8 mouse cellular contexts compared by ENCODE assay signal in genomic region chr15:103163182-103163919, GRCm38 (mm10). TPM values are rescaled to one million over a fixed set of nuclear protein-coding genes. Genes with fewer than 3 reads are reported as not detected.
DNase-seq lines count a peak whose midpoint lies in the region; ATAC-seq and TF ChIP-seq lines count a peak whose summit lies in the region.

No protein-coding gene starts in this region.

- H3K9ac ChIP-seq in forebrain, embryonic 12.5 days, result peak overlapping the region; percentile 59
- peak overlapping the region; percentile 48 for H3K9ac ChIP-seq in heart, postnatal 0 days (replicated peaks; ENCODE audit: low read depth, low read length)
- H3K9ac ChIP-seq in liver, embryonic 16.5 days (ENCODE audit: low read depth, low read length), result peak overlapping the region; percentile 61
- peak overlapping the region; percentile 75 for H3K9ac ChIP-seq in neural tube, embryonic 13.5 days

- H3K4me3 ChIP-seq in E14TG2a.4 (replicated peaks; ENCODE audit: low read length), result peak overlapping the region; percentile 85
- peak overlapping the region; percentile 69 for H3K4me3 ChIP-seq in forebrain, embryonic 12.5 days (replicated peaks)
- H3K4me3 ChIP-seq in heart, postnatal 0 days (ENCODE audit: low read depth, low read length), result peak overlapping the region; percentile 74
- H3K4me3 ChIP-seq in liver, embryonic 16.5 days (ENCODE audit: low read depth, low read length), result peak overlapping the region; percentile 78
- peak overlapping the region; percentile 55 for H3K4me3 ChIP-seq in neural tube, embryonic 13.5 days

- peak; percentile 84 for DNase-seq in c-Kit-positive CD71-positive TER-119-positive erythroid progenitor cells, embryonic 14.5 days (ENCODE audit: low spot score)
- DNase-seq in heart, postnatal 0 days (ENCODE audit: low spot score), result peak; percentile 97
- DNase-seq in kidney, postnatal 4 days, result peak; percentile 92 to 94
- peak; percentile 84 to 89 for DNase-seq in thymus, adult 18-20 months

- TF ChIP-seq CTCF in E14TG2a.4 (conservative IDR thresholded peaks at IDR 0.05; ENCODE audit: low read length), result no peak
- TF ChIP-seq CTCF in heart, postnatal 0 days (IDR thresholded peaks at IDR 0.05; ENCODE audit: low read depth), result no peak

- H3K27me3 ChIP-seq in E14TG2a.4 (ENCODE audit: insufficient read depth, low read length), result peaks cover 24% of the 10 kb centered on the region
- peaks cover 33% of the 10 kb centered on the region for H3K27me3 ChIP-seq in forebrain, embryonic 12.5 days
- H3K27me3 ChIP-seq in heart, postnatal 0 days (ENCODE audit: control insufficient read depth, insufficient read depth, low read length), result peaks cover 25% of the 10 kb centered on the region
- peaks cover 21% of the 10 kb centered on the region for H3K27me3 ChIP-seq in liver, embryonic 16.5 days (ENCODE audit: control insufficient read depth, insufficient read depth, low read depth, low read length)
- H3K27me3 ChIP-seq in neural tube, embryonic 13.5 days, result no peaks in the 10 kb centered on the region

- H3K4me2 ChIP-seq in forebrain, embryonic 12.5 days, result peak overlapping the region; percentile 65
- H3K4me2 ChIP-seq in heart, postnatal 0 days (ENCODE audit: low read depth, low read length), result peak overlapping the region; percentile 68
- H3K4me2 ChIP-seq in liver, embryonic 16.5 days (ENCODE audit: low read depth, low read length), result peak overlapping the region; percentile 78
- peak overlapping the region; percentile 91 for H3K4me2 ChIP-seq in neural tube, embryonic 13.5 days

- H3K4me1 ChIP-seq in E14TG2a.4 (replicated peaks; ENCODE audit: low read depth, low read length), result peaks cover 36% of the 10 kb centered on the region
- peaks cover 25% of the 10 kb centered on the region for H3K4me1 ChIP-seq in forebrain, embryonic 12.5 days
- peaks cover 8% of the 10 kb centered on the region; the same call in 1 of the 2 replicates for H3K4me1 ChIP-seq in heart, postnatal 0 days (ENCODE audit: control insufficient read depth, insufficient read depth)
- peaks cover 10% of the 10 kb centered on the region for H3K4me1 ChIP-seq in liver, embryonic 16.5 days (ENCODE audit: control insufficient read depth, low read depth, low read length)
- H3K4me1 ChIP-seq in neural tube, embryonic 13.5 days (replicated peaks), result peaks cover 61% of the 10 kb centered on the region

- WGBS in forebrain, embryonic 12.5 days, result 8% methylated on average over 25 of the region's 25 CpGs
- 9% methylated on average over 25 of the region's 25 CpGs for WGBS in heart, postnatal 0 days
- WGBS in liver, embryonic 16.5 days (ENCODE audit: insufficient replicate concordance), result 9% methylated on average over 25 of the region's 25 CpGs
- WGBS in neural tube, embryonic 13.5 days, result 9% methylated on average over 25 of the region's 25 CpGs

- peak; percentile 83 for ATAC-seq in forebrain, embryonic 12.5 days (ENCODE audit: low FRiP score)
- ATAC-seq in heart, postnatal 0 days (ENCODE audit: insufficient read depth, low read depth), result peak; percentile 77
- peak; percentile 81 for ATAC-seq in liver, embryonic 16.5 days (ENCODE audit: low read depth)
- peak; percentile 78 for ATAC-seq in neural tube, embryonic 13.5 days (ENCODE audit: low read depth)

- H3K27ac ChIP-seq in forebrain, embryonic 12.5 days, result no peak overlapping the region
- no peak overlapping the region for H3K27ac ChIP-seq in heart, postnatal 0 days (ENCODE audit: low read depth)
- H3K27ac ChIP-seq in liver, embryonic 16.5 days (ENCODE audit: low read length), result no peak overlapping the region
- peak overlapping the region; percentile 71 for H3K27ac ChIP-seq in neural tube, embryonic 13.5 days (replicated peaks)

- no peaks in the 10 kb centered on the region for H3K36me3 ChIP-seq in E14TG2a.4 (ENCODE audit: insufficient read depth, low read length)
- no peaks in the 10 kb centered on the region for H3K36me3 ChIP-seq in forebrain, embryonic 12.5 days (replicated peaks)
- H3K36me3 ChIP-seq in heart, postnatal 0 days (replicated peaks; ENCODE audit: control insufficient read depth, insufficient read depth, low read length), result no peaks in the 10 kb centered on the region
- H3K36me3 ChIP-seq in liver, embryonic 16.5 days (ENCODE audit: control insufficient read depth, insufficient read depth), result no peaks in the 10 kb centered on the region
- no peaks in the 10 kb centered on the region for H3K36me3 ChIP-seq in neural tube, embryonic 13.5 days

- H3K9me3 ChIP-seq in E14TG2a.4 (ENCODE audit: low read length), result no peaks in the 10 kb centered on the region
- H3K9me3 ChIP-seq in forebrain, embryonic 12.5 days, result no peaks in the 10 kb centered on the region
- no peaks in the 10 kb centered on the region for H3K9me3 ChIP-seq in heart, postnatal 0 days (replicated peaks; ENCODE audit: control insufficient read depth, low read length)
- H3K9me3 ChIP-seq in liver, embryonic 16.5 days (replicated peaks; ENCODE audit: control insufficient read depth, low read length), result no peaks in the 10 kb centered on the region
- H3K9me3 ChIP-seq in neural tube, embryonic 13.5 days, result no peaks in the 10 kb centered on the region

- no peak for TF ChIP-seq EP300 in heart, postnatal 0 days (IDR thresholded peaks at IDR 0.05; ENCODE audit: low read depth)

RNA-seq across cellular contexts. Expression of gene Smug1, which starts 3.5 kb away (rescaled TPM):
- polyA plus RNA-seq in forebrain, embryonic 12.5 days (2016; fragmentation: Nextera tagmentation; extraction: Ambion mirVana), result 24.6 and 27.4 TPM in 2 replicates
- total RNA-seq in heart, postnatal 0 days (2014; rRNA removed; ENCODE audit: low replicate concordance), result 15.7 and 18.2 TPM in 2 replicates
- polyA plus RNA-seq in heart, postnatal 0 days (2015; fragmentation: Nextera tagmentation; extraction: Ambion mirVana), result 10.0 and 10.1 TPM in 2 replicates
- polyA plus RNA-seq in liver, embryonic 16.5 days (2015; fragmentation: Nextera tagmentation; extraction: Ambion mirVana), result 5.1 and 5.8 TPM in 2 replicates
- 36.1 and 41.0 TPM in 2 replicates for polyA plus RNA-seq in neural tube, embryonic 13.5 days (2015; fragmentation: Nextera tagmentation; extraction: Ambion mirVana)
